ENCODE assay signal across 9 mouse cellular contexts in genomic region chr5:139409412-139409811, GRCm38 (mm10). TPM values are rescaled to one million over a fixed set of nuclear protein-coding genes. Genes with fewer than 3 reads are reported as not detected.
A peak's percentile ranks its signal among the peaks of the same experiment; 100 is the strongest.
DNase-seq lines count a peak whose midpoint lies in the region; ATAC-seq lines count a peak whose summit lies in the region.
"Had no signal": no experiment of that assay in that cellular context is flagged by ENCODE, and none has a peak within 500 bp of the region (broad histone marks: within the 10 kb centered on the region; RNA-seq: fewer than 3 reads in every experiment).

No protein-coding gene starts in this region.

- H3K4me3 ChIP-seq in limb, embryonic 13.5 days, result no peak overlapping the region
- no peak overlapping the region for H3K4me3 ChIP-seq in forebrain, embryonic 16.5 days (replicated peaks; ENCODE audit: low read length)

- peaks cover 61% of the 10 kb centered on the region for H3K4me1 ChIP-seq in limb, embryonic 13.5 days
- H3K4me1 ChIP-seq in forebrain, embryonic 16.5 days (replicated peaks; ENCODE audit: control insufficient read depth, insufficient read depth, low read length), result no peaks in the 10 kb centered on the region

- no peak overlapping the region for H3K4me2 ChIP-seq in limb, embryonic 13.5 days (replicated peaks)
- H3K4me2 ChIP-seq in forebrain, embryonic 16.5 days (ENCODE audit: low read length), result no peak overlapping the region

- peak; percentile 100 for DNase-seq in 3T3-L1 (ENCODE audit: low read depth, low spot score)
- peak; percentile 93 for DNase-seq in adrenal gland, adult 2 months
- peak; percentile 89 for DNase-seq in heart, adult 9 months (ENCODE audit: low spot score in 2 of 2)
- peak; percentile 68 to 78 for DNase-seq in urinary bladder, postnatal 36 days (ENCODE audit: low spot score in 2 of 2)
- no peak for DNase-seq in layer of hippocampus, adult 11-12 months (ENCODE audit: low spot score)
- DNase-seq in cerebellum, adult 8-10 months, result no peak

- no peak for ATAC-seq in limb, embryonic 13.5 days (ENCODE audit: low FRiP score, low read depth)
- ATAC-seq in forebrain, embryonic 16.5 days, result no peak

- peak overlapping the region; percentile 6; the same call in 1 of the 2 replicates for H3K27ac ChIP-seq in limb, embryonic 13.5 days
- no peak overlapping the region for H3K27ac ChIP-seq in forebrain, embryonic 16.5 days (ENCODE audit: low read length)
- H3K27ac ChIP-seq: liver, embryonic 14.5 days had no signal

- H3K27me3 ChIP-seq in limb, embryonic 13.5 days, result no peaks in the 10 kb centered on the region
- H3K27me3 ChIP-seq in forebrain, embryonic 16.5 days (replicated peaks; ENCODE audit: control insufficient read depth, insufficient read depth, low read length), result no peaks in the 10 kb centered on the region

- 71% methylated on average over 12 of the region's 12 CpGs for WGBS in limb, embryonic 13.5 days
- WGBS in forebrain, embryonic 16.5 days, result 80% methylated on average over 12 of the region's 12 CpGs

- peaks cover 1% of the 10 kb centered on the region; the same call in 1 of the 2 replicates for H3K36me3 ChIP-seq in limb, embryonic 13.5 days
- no peaks in the 10 kb centered on the region for H3K36me3 ChIP-seq in forebrain, embryonic 16.5 days (ENCODE audit: control insufficient read depth, insufficient read depth)

- no peaks in the 10 kb centered on the region for H3K9me3 ChIP-seq in limb, embryonic 13.5 days
- H3K9me3 ChIP-seq in forebrain, embryonic 16.5 days (ENCODE audit: control insufficient read depth, low read length), result no peaks in the 10 kb centered on the region

- 0 out of 2 replicates have a peak overlapping the region, but pooled peaks have one; percentile 35 for H3K9ac ChIP-seq in limb, embryonic 13.5 days
- no peak overlapping the region for H3K9ac ChIP-seq in forebrain, embryonic 16.5 days (replicated peaks; ENCODE audit: low read depth, low read length)
- H3K9ac ChIP-seq: liver, embryonic 14.5 days had no signal

RNA-seq across cellular contexts. Expression of gene C130050O18Rik, which starts 4.3 kb away (rescaled TPM):
- 1 to 10 TPM in 1 of 2 experiments, under 1 TPM in 1; 0.46 to 1.3 TPM for total RNA-seq in adrenal gland, adult 2 months (2021)
- 1.7 and 1.9 TPM in 2 replicates for polyA plus RNA-seq in adrenal gland, adult 2 months (2012; rRNA removed)
- polyA plus RNA-seq in limb, embryonic 13.5 days (2015; fragmentation: Nextera tagmentation; extraction: Ambion mirVana), result 3.5 and 3.9 TPM in 2 replicates
- polyA plus RNA-seq in forebrain, embryonic 16.5 days (2015; fragmentation: Nextera tagmentation; extraction: Ambion mirVana), result 0.21 and 0.37 TPM in 2 replicates

RNA-seq across cellular contexts. Expression of gene Gper1, which starts 13.5 kb away (rescaled TPM):
- total RNA-seq in adrenal gland, adult 2 months (2021), result 1 to 10 TPM; 3.4 to 6.4 TPM
- polyA plus RNA-seq in adrenal gland, adult 2 months (2012; rRNA removed), result 5.2 and 7.2 TPM in 2 replicates
- polyA plus RNA-seq in limb, embryonic 13.5 days (2015; fragmentation: Nextera tagmentation; extraction: Ambion mirVana), result 3.5 and 4.6 TPM in 2 replicates
- polyA plus RNA-seq in forebrain, embryonic 16.5 days (2015; fragmentation: Nextera tagmentation; extraction: Ambion mirVana), result 8.7 and 9.0 TPM in 2 replicates

RNA-seq across cellular contexts. Expression of gene Gpr146, which starts 31.9 kb away (rescaled TPM):
- 10 to 100 TPM in 1 of 2 experiments, 1 to 10 TPM in 1; 9.2 to 21.2 TPM for total RNA-seq in adrenal gland, adult 2 months (2021)
- polyA plus RNA-seq in adrenal gland, adult 2 months (2012; rRNA removed), result 31.4 and 33.8 TPM in 2 replicates
- 1.4 and 1.9 TPM in 2 replicates for polyA plus RNA-seq in limb, embryonic 13.5 days (2015; fragmentation: Nextera tagmentation; extraction: Ambion mirVana)
- 1.5 and 1.8 TPM in 2 replicates for polyA plus RNA-seq in forebrain, embryonic 16.5 days (2015; fragmentation: Nextera tagmentation; extraction: Ambion mirVana)

RNA-seq across cellular contexts. Expression of gene 3110082I17Rik, which starts 50.9 kb away (rescaled TPM):
- 10 to 100 TPM in 1 of 2 experiments, 1 to 10 TPM in 1; 8.6 to 14.8 TPM for total RNA-seq in adrenal gland, adult 2 months (2021)
- polyA plus RNA-seq in adrenal gland, adult 2 months (2012; rRNA removed), result 9.8 and 10.6 TPM in 2 replicates
- polyA plus RNA-seq in limb, embryonic 13.5 days (2015; fragmentation: Nextera tagmentation; extraction: Ambion mirVana), result 32.6 and 33.1 TPM in 2 replicates
- 21.4 and 22.7 TPM in 2 replicates for polyA plus RNA-seq in forebrain, embryonic 16.5 days (2015; fragmentation: Nextera tagmentation; extraction: Ambion mirVana)

RNA-seq across cellular contexts. Expression of gene Cyp2w1, which starts 57.0 kb away (rescaled TPM):
- not detected for total RNA-seq in adrenal gland, adult 2 months (2021)
- polyA plus RNA-seq in adrenal gland, adult 2 months (2012; rRNA removed), result not detected in 2 replicates
- 2.8 and 4.5 TPM in 2 replicates for polyA plus RNA-seq in limb, embryonic 13.5 days (2015; fragmentation: Nextera tagmentation; extraction: Ambion mirVana)
- not detected in 2 replicates for polyA plus RNA-seq in forebrain, embryonic 16.5 days (2015; fragmentation: Nextera tagmentation; extraction: Ambion mirVana)

Comparison
In these comparisons a context has a peak if more than half of its experiments do, and no peak if none do; other contexts are left out.
1. DNase-seq: peak in 3T3-L1 (single experiment), adrenal gland, adult 2 months (single experiment), heart, adult 9 months (2 of 2) and urinary bladder, postnatal 36 days (2 of 2); none in layer of hippocampus, adult 11-12 months (single experiment) and cerebellum, adult 8-10 months (single experiment).
2. RNA of gene Gpr146, which starts 31.9 kb away (polyA plus RNA-seq): 31.4 to 33.8 TPM in adrenal gland, adult 2 months; 1.5 to 1.8 TPM in forebrain, embryonic 16.5 days and 1.4 to 1.9 TPM in limb, embryonic 13.5 days; every median in the first group is over 10 times any median in the second.